Mouse (Mus musculus): ENCODE data around the gene Olfr339. TPM values are rescaled to one million over a fixed set of nuclear protein-coding genes. Genes with fewer than 3 reads are reported as not detected.
"Not testable (repeated sequence)": the region's sequence is repeated elsewhere in the genome, so short reads cannot be mapped to it uniquely, and the experiment has no call there.

Gene Olfr339
- not detected in 2 replicates for polyA plus RNA-seq (2016; fragmentation: Nextera tagmentation; extraction: Ambion mirVana)

DNA sequence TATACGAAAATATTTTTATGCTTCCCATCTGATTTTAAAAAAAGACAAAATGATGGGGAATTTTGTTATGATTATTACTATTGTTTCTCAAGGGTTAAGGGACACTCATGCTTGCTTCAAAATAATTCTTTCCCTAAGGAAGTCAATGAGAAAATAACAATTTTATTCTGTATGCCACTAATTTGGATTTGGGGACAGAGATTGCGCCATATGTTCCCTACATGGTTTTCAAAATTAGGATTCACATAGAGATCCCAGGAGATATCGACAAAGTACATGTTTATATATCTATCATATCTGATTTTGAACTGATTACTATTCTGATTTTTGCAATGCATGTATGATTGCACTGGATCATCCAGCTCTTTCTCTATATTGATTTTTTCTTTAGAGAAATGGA lies at the start of gene Olfr339:
TSS of gene Olfr339 (plus strand) at position 301 of the 400 bp plus-strand sequence.
- no peaks in the 10 kb centered on the region for H3K4me1 ChIP-seq
- H3K9me3 ChIP-seq (replicated peaks), result peaks cover 31% of the 10 kb centered on the region; the same call in 1 of the 2 replicates
- no peak within 1 kb of the TSS for H3K27ac ChIP-seq (replicated peaks)
- 86% methylated on average over 3 of the region's 3 CpGs for WGBS
- no peaks in the 10 kb centered on the region for H3K27me3 ChIP-seq (ENCODE audit: low read depth, poor library complexity, severe bottlenecking)
- H3K36me3 ChIP-seq, result no peaks in the 10 kb centered on the region
- DNase-seq (ENCODE audit: low spot score), result no peak
- no peak within 1 kb of the TSS for H3K4me3 ChIP-seq

DNA sequence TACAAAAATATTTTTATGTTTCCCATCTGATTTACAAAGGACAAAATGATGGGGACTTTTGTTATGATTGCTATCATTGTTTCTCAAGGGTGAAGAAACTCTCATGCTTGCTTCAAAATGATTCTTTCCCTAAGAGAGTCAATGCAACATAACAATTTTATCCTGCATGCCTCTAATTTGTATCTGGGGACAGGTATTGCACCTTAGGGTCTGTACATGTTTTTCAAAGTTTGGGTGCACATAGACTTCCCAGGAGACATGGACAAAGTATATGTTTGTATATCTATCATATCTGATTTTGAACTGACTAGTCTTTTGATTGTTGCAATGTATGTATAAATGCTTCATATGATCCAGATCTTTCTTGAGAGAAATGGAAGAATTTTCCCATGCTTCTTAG lies 45.5 kb upstream of the Olfr339 start, which contains the start of gene Olfr338:
TSS of gene Olfr338 (plus strand) at position 301 of the 400 bp plus-strand sequence.
- no peak for DNase-seq (ENCODE audit: low spot score)
- no peak within 1 kb of the TSS for H3K4me3 ChIP-seq
- no peaks in the 10 kb centered on the region for H3K36me3 ChIP-seq
- peaks cover 41% of the 10 kb centered on the region for H3K9me3 ChIP-seq (replicated peaks)
- no peaks in the 10 kb centered on the region for H3K27me3 ChIP-seq (ENCODE audit: low read depth, poor library complexity, severe bottlenecking)
- H3K4me1 ChIP-seq, result no peaks in the 10 kb centered on the region
- H3K27ac ChIP-seq (replicated peaks), result no peak within 1 kb of the TSS

DNA sequence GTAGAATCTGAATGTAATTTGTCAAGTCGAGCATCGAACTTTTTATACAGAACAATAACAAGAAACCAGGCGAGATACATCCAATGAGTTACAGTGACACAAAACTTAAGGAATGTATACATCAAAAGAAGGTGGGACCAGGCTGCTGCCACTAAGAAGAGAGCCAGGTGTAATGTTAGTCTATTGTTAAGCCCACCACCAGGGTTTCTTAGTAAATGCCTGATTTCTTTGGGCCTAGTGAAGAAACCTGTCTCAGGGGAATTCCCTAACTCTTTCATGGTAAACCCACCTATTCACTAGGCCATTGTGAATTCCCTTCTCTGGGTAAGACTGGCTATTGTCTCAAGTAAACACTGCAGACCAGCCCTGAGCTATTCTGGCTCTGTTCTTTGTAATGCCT lies 3.6 kb upstream of the Olfr339 start:
- not testable (repeated sequence) for H3K36me3 ChIP-seq; DNase-seq (ENCODE audit: low spot score); H3K27ac ChIP-seq (replicated peaks); H3K27me3 ChIP-seq (ENCODE audit: low read depth, poor library complexity, severe bottlenecking); H3K4me3 ChIP-seq; H3K4me1 ChIP-seq
- 84% methylated on average over 3 of the region's 3 CpGs for WGBS
- peaks cover 22% of the 10 kb centered on the region; the same call in 1 of the 2 replicates for H3K9me3 ChIP-seq (replicated peaks)

DNA sequence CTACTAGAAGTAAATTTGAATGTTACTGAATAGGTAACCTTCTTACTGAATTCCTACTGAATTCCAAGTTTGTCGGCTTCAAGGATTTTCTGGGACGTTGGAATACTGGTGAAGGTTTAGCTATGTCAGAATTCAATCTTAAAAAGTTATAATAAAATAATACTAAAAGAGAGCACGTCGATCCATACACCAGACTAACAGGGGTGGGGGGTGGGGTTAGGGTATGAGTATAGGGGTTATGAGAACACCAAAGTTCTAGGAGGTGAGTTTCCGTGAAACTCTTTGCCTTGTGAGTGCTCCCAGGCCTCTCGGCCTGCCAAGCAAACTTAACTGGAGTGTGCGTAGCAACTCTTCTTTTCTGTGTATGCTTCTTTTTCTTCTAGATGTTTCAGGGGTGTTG lies 3.2 kb upstream of the Olfr339 start:
- not testable (repeated sequence) for H3K27ac ChIP-seq (replicated peaks); H3K27me3 ChIP-seq (ENCODE audit: low read depth, poor library complexity, severe bottlenecking); H3K4me3 ChIP-seq; DNase-seq (ENCODE audit: low spot score); H3K4me1 ChIP-seq; H3K36me3 ChIP-seq
- peaks cover 22% of the 10 kb centered on the region; the same call in 1 of the 2 replicates for H3K9me3 ChIP-seq (replicated peaks)
- 85% methylated on average over 7 of the region's 7 CpGs for WGBS

DNA sequence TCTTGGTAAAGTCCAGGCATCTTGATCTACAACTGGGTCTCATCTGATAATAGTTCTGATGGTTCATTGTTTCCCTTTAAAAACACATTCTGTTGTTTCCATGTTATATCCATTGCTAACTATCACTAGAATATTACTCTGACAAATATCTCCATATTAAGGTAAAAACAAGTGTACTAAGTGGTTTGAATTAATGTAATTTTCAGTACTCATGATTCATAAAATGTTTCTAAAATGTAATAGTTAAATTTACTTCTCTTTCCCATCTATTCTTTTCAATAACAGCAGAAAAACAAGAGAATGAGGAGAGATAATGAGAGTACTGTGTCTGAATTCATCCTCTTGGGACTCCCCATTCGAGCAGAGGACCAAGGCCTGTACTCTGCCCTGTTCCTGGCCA lies 33.5 kb downstream of the Olfr339 start, which contains the start of gene Olfr340:
TSS of gene Olfr340 (plus strand) at position 301 of the 400 bp plus-strand sequence.
- Histone ChIP-seq H3K9me3 (replicated peaks) (peaks cover 24% of the 10 kb centered on the region; the same call in 1 of the 2 replicates), H3K27me3 (ENCODE audit: low read depth, poor library complexity, severe bottlenecking) (no peaks in the 10 kb centered on the region), H3K27ac (replicated peaks) (no peak within 1 kb of the TSS), H3K4me1 (no peaks in the 10 kb centered on the region), H3K4me3 (no peak within 1 kb of the TSS), H3K36me3 (no peaks in the 10 kb centered on the region)
- 70% methylated on average over 1 of the region's 1 CpGs for WGBS
- DNase-seq (ENCODE audit: low spot score), result no peak

DNA sequence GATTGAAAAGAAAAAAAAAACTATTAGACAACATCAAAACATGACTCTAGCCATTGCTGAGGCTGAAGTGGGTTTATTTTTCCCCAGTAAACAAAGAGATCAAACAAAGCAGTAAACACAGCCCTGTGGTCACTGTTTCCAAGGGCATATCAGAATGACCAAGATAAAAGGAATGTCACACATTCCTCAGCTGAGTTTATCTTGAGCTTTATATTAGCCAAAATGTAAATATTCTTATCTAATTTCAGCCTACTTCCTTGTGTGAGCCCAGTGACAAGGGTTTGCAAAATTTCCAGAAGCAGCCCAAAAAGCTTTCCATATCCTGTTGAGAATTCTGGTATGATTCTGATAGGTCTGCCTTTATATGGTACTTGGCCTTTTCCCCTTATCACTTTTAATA lies 54.9 kb downstream of the Olfr339 start:
- Histone ChIP-seq H3K27me3 (ENCODE audit: low read depth, poor library complexity, severe bottlenecking) (no peaks in the 10 kb centered on the region), H3K4me3 (no peak overlapping the region), H3K27ac (replicated peaks) (no peak overlapping the region), H3K4me1 (no peaks in the 10 kb centered on the region), H3K36me3 (no peaks in the 10 kb centered on the region), H3K9me3 (replicated peaks) (peaks cover 40% of the 10 kb centered on the region)
- no peak for DNase-seq (ENCODE audit: low spot score)

Other genes with a start within 250 kb of the Olfr339 start
- gene Ptgs1, start 188.5 kb upstream of the Olfr339 start, polyA plus RNA-seq (2016; fragmentation: Nextera tagmentation; extraction: Ambion mirVana), result 3.6 and 4.7 TPM in 2 replicates
- not detected in 2 replicates for gene Olfr338, start 45.4 kb upstream of the Olfr339 start, polyA plus RNA-seq (2016; fragmentation: Nextera tagmentation; extraction: Ambion mirVana)
- gene Olfr340, start 33.6 kb downstream of the Olfr339 start, polyA plus RNA-seq (2016; fragmentation: Nextera tagmentation; extraction: Ambion mirVana), result not detected in 2 replicates
- gene Olfr341, start 63.5 kb downstream of the Olfr339 start, polyA plus RNA-seq (2016; fragmentation: Nextera tagmentation; extraction: Ambion mirVana), result not detected in 2 replicates
- not detected in 2 replicates for gene Olfr342, start 106.1 kb downstream of the Olfr339 start, polyA plus RNA-seq (2016; fragmentation: Nextera tagmentation; extraction: Ambion mirVana)
- not detected in 2 replicates for gene Olfr344, start 147.7 kb downstream of the Olfr339 start, polyA plus RNA-seq (2016; fragmentation: Nextera tagmentation; extraction: Ambion mirVana)
- gene Olfr345, start 221.1 kb downstream of the Olfr339 start, polyA plus RNA-seq (2016; fragmentation: Nextera tagmentation; extraction: Ambion mirVana), result not detected in 2 replicates

All from midbrain, embryonic 10.5 days (tissue).